Mouse (Mus musculus) embryonic facial prominence, embryonic 15.5 days (tissue): ENCODE results near the gene Rnf220. TPM values are rescaled to one million over a fixed set of nuclear protein-coding genes. Genes with fewer than 3 reads are reported as not detected.

Experiments
- ATAC-seq: fragments of 200-750 bp; cut with Nextera tagmentation; 2 replicates; pipeline ENCODE4 v1.8.0; 2017; ENCODE audit warnings: low read depth, moderate TSS enrichment; ENCODE audit not compliant: insufficient number of reproducible peaks, low FRiP score, low TSS enrichment
- H3K27ac ChIP-seq: fragments of 300-500 bp; sonication (generic); replicated peaks from 2 replicates; pipeline ENCODE4 v1.5.1; 2015; ENCODE audit warnings: mild to moderate bottlenecking, inconsistent platforms
- H3K27me3 ChIP-seq: fragments of 300-500 bp; sonication (generic); 2 replicates; pipeline ENCODE4 v1.6.1; 2015; ENCODE audit warnings: inconsistent platforms
- H3K36me3 ChIP-seq: fragments of 300-500 bp; sonication (generic); 2 replicates; pipeline ENCODE4 v1.6.1; 2015; ENCODE audit warnings: mild to moderate bottlenecking, inconsistent platforms
- H3K4me1 ChIP-seq: fragments of 300-500 bp; sonication (generic); 2 replicates; pipeline ENCODE4 v1.6.1; 2015; ENCODE audit warnings: inconsistent platforms
- H3K4me2 ChIP-seq: fragments of 300-500 bp; sonication (generic); replicated peaks from 2 replicates; pipeline ENCODE4 v1.6.1; 2015; ENCODE audit warnings: mild to moderate bottlenecking, inconsistent platforms
- H3K4me3 ChIP-seq: fragments of 300-500 bp; sonication (generic); replicated peaks from 2 replicates; pipeline ENCODE4 v1.5.1; 2015; ENCODE audit warnings: mild to moderate bottlenecking, inconsistent platforms
- H3K9ac ChIP-seq: fragments of 300-500 bp; sonication (generic); 2 replicates; pipeline ENCODE4 v1.6.1; 2015; ENCODE audit warnings: inconsistent platforms
- H3K9me3 ChIP-seq: fragments of 300-500 bp; sonication (generic); replicated peaks from 2 replicates; pipeline ENCODE4 v1.6.1; 2016; ENCODE audit warnings: inconsistent platforms
- WGBS: fragments of 180-500 bp; shearing (Covaris S2); methylation state at CpG from one replicate; pipeline ENCODE4 v1.1.7; 2015; 5-methylcytosine and 5-hydroxymethylcytosine counted together
- polyA plus RNA-seq: library from polyadenylated mRNA; unstranded; fragments of >200 nt; fragmentation: Nextera tagmentation; extraction: Ambion mirVana; gene quantifications from 2 replicates; pipeline ENCODE4 v1.2.1, GENCODE M21; 2015

Rnf220 gene
- polyA plus RNA-seq, 1 experiment from 2014 or later = 77.6 TPM

- H3K9ac ChIP-seq = no peak overlapping the region
- H3K36me3 ChIP-seq = no peaks in the 10 kb centered on the region
- H3K4me1 ChIP-seq = peaks cover 12% of the 10 kb centered on the region
- no peak overlapping the region for H3K4me3 ChIP-seq
- 79% methylated on average over 7 of the region's 7 CpGs for WGBS
- no peaks in the 10 kb centered on the region for H3K9me3 ChIP-seq
- H3K4me2 ChIP-seq = no peak overlapping the region
- peaks cover 82% of the 10 kb centered on the region for H3K27me3 ChIP-seq
- ATAC-seq = no peak
- H3K27ac ChIP-seq = no peak overlapping the region
Measured at GRCm38 (mm10) chr4:117486188-117486587, 10.7 kb downstream of the Rnf220 start.

GRCm38 (mm10) chr4:117485045-117485780 lies 11.6 kb downstream of the Rnf220 start:
- peak; percentile 16; the same call in 1 of the 2 replicates for ATAC-seq
- WGBS = 43% methylated on average over 13 of the region's 13 CpGs
- H3K27ac ChIP-seq = no peak overlapping the region

GRCm38 (mm10) chr4:117484256-117485044 lies 12.4 kb downstream of the Rnf220 start:
- Histone ChIP-seq H3K27ac (no peak overlapping the region), H3K4me3 (peak overlapping the region; percentile 52), H3K27me3 (peaks cover 64% of the 10 kb centered on the region), H3K9me3 (no peaks in the 10 kb centered on the region), H3K4me2 (peak overlapping the region; percentile 99), H3K9ac (peak overlapping the region; percentile 16), H3K36me3 (no peaks in the 10 kb centered on the region), H3K4me1 (peaks cover 12% of the 10 kb centered on the region)
- peak; percentile 49 for ATAC-seq
- under 1% methylated on average over 69 of the region's 69 CpGs for WGBS

More at GRCm38 (mm10) chr4:117485045-117485780, 11.6 kb downstream of the Rnf220 start:
- H3K9ac ChIP-seq = no peak overlapping the region
- H3K36me3 ChIP-seq = no peaks in the 10 kb centered on the region
- H3K4me2 ChIP-seq = peak overlapping the region; percentile 99
- peaks cover 72% of the 10 kb centered on the region for H3K27me3 ChIP-seq
- no peaks in the 10 kb centered on the region for H3K9me3 ChIP-seq
- H3K4me1 ChIP-seq = peaks cover 12% of the 10 kb centered on the region
- peak overlapping the region; percentile 52 for H3K4me3 ChIP-seq

DNA sequence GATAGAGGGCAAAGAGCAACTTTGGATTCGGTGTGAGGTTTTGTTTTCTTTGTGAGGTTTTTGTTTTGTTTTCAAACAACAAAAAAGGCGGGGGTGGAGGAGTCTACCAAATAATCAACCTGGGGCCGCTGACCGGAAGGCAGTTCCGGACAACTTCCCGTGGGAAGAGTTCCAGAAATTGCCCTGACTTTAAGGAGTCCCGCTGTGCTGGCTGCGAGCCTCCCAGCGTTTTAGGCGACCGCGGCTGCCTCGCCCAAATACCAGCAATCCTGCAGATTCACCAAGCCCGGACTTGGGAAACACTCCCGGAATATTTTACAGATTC lies 13.0 kb downstream of the Rnf220 start:
- no peak for ATAC-seq
- Histone ChIP-seq H3K36me3 (no peaks in the 10 kb centered on the region), H3K9me3 (no peaks in the 10 kb centered on the region), H3K27ac (no peak overlapping the region), H3K4me2 (peak overlapping the region; percentile 99), H3K4me3 (peak overlapping the region; percentile 52), H3K4me1 (peaks cover 12% of the 10 kb centered on the region), H3K27me3 (peaks cover 60% of the 10 kb centered on the region), H3K9ac (0 out of 2 replicates have a peak overlapping the region, but pooled peaks have one; percentile 16)
- WGBS = 1% methylated on average over 15 of the region's 15 CpGs

GRCm38 (mm10) chr4:117482103-117482502 lies 14.7 kb downstream of the Rnf220 start:
- 83% methylated on average over 5 of the region's 5 CpGs for WGBS
- peaks cover 47% of the 10 kb centered on the region for H3K27me3 ChIP-seq
- H3K9ac ChIP-seq = no peak overlapping the region
- no peak overlapping the region for H3K4me2 ChIP-seq
- H3K9me3 ChIP-seq = no peaks in the 10 kb centered on the region
- H3K4me1 ChIP-seq = peaks cover 20% of the 10 kb centered on the region
- no peak overlapping the region for H3K27ac ChIP-seq
- no peak overlapping the region for H3K4me3 ChIP-seq
- no peak for ATAC-seq
- no peaks in the 10 kb centered on the region for H3K36me3 ChIP-seq

GRCm38 (mm10) chr4:117480611-117481445 lies 16.0 kb downstream of the Rnf220 start:
- peaks cover 23% of the 10 kb centered on the region for H3K4me1 ChIP-seq
- H3K4me2 ChIP-seq = no peak overlapping the region
- H3K9ac ChIP-seq = no peak overlapping the region
- H3K9me3 ChIP-seq = no peaks in the 10 kb centered on the region
- no peak overlapping the region for H3K4me3 ChIP-seq
- H3K36me3 ChIP-seq = no peaks in the 10 kb centered on the region
- 40% methylated on average over 11 of the region's 11 CpGs for WGBS
- ATAC-seq = no peak
- no peak overlapping the region for H3K27ac ChIP-seq
- H3K27me3 ChIP-seq = peaks cover 36% of the 10 kb centered on the region

GRCm38 (mm10) chr4:117479951-117480350 lies 16.9 kb downstream of the Rnf220 start:
- ATAC-seq = no peak
- peaks cover 27% of the 10 kb centered on the region for H3K27me3 ChIP-seq
- WGBS = 41% methylated on average over 6 of the region's 6 CpGs

GRCm38 (mm10) chr4:117478101-117478673 lies 18.7 kb downstream of the Rnf220 start:
- ATAC-seq = no peak
- Histone ChIP-seq H3K4me3 (no peak overlapping the region), H3K4me2 (no peak overlapping the region), H3K9ac (no peak overlapping the region), H3K27me3 (peaks cover 13% of the 10 kb centered on the region), H3K27ac (no peak overlapping the region), H3K36me3 (no peaks in the 10 kb centered on the region), H3K4me1 (0 out of 2 replicates have a peak, but pooled peaks cover 11% of the 10 kb centered on the region), H3K9me3 (no peaks in the 10 kb centered on the region)
- WGBS = 53% methylated on average over 15 of the region's 15 CpGs

More at GRCm38 (mm10) chr4:117479951-117480350, 16.9 kb downstream of the Rnf220 start:
- peaks cover 21% of the 10 kb centered on the region for H3K4me1 ChIP-seq
- H3K27ac ChIP-seq = no peak overlapping the region
- no peak overlapping the region for H3K4me3 ChIP-seq
- no peak overlapping the region for H3K9ac ChIP-seq
- no peaks in the 10 kb centered on the region for H3K9me3 ChIP-seq
- H3K4me2 ChIP-seq = no peak overlapping the region
- no peaks in the 10 kb centered on the region for H3K36me3 ChIP-seq

- no peak overlapping the region for H3K4me2 ChIP-seq
- no peak overlapping the region for H3K9ac ChIP-seq
- ATAC-seq = no peak
- H3K27me3 ChIP-seq = peaks cover 8% of the 10 kb centered on the region
- no peaks in the 10 kb centered on the region for H3K9me3 ChIP-seq
- no peak overlapping the region for H3K27ac ChIP-seq
- no peak overlapping the region for H3K4me3 ChIP-seq
- WGBS = 56% methylated on average over 5 of the region's 5 CpGs
- 0 out of 2 replicates have a peak, but pooled peaks cover 11% of the 10 kb centered on the region for H3K4me1 ChIP-seq
- H3K36me3 ChIP-seq = no peaks in the 10 kb centered on the region
Measured at GRCm38 (mm10) chr4:117477401-117477800, 19.5 kb downstream of the Rnf220 start.

- ATAC-seq = no peak
- H3K27me3 ChIP-seq = peaks cover 4% of the 10 kb centered on the region
- no peaks in the 10 kb centered on the region for H3K9me3 ChIP-seq
- H3K9ac ChIP-seq = no peak overlapping the region
- WGBS = 66% methylated on average over 4 of the region's 4 CpGs
- H3K27ac ChIP-seq = no peak overlapping the region
- no peak overlapping the region for H3K4me3 ChIP-seq
- no peak overlapping the region for H3K4me2 ChIP-seq
- H3K4me1 ChIP-seq = 0 out of 2 replicates have a peak, but pooled peaks cover 11% of the 10 kb centered on the region
- no peaks in the 10 kb centered on the region for H3K36me3 ChIP-seq
Measured at GRCm38 (mm10) chr4:117476777-117477176, 20.1 kb downstream of the Rnf220 start.
